13 mouse cellular contexts compared by ENCODE assay signal in the genomic region with DNA sequence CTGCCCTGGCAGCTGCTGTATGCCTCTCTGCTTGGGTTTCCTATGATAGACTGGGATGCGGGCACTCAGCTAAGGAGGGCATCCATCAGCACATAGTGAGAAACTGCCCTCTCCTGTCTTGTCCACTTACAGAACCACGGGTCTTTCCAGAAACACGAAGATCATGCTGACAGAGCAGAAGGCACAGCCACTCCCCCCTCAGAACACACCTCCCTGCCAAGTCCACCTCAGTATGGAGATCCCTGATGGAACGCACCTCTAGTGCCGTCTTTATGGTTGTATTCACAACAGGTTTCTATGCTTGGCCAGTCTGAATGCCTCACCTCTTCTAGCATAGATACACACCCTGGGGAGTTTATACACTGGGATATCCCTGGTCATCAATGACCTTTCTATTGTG.
"Had no signal": no experiment of that assay in that cellular context is flagged by ENCODE, and none has a peak within 500 bp of the region (broad histone marks: within the 10 kb centered on the region; RNA-seq: fewer than 3 reads in every experiment).

No protein-coding gene starts in this region.

- DNase-seq: cerebellum, adult 8-10 months; cerebellum, adult 9-10 months; cerebellum, adult 9-11 months; embryo, embryonic 11 days; forebrain, postnatal 0 days; gastrocnemius, adult 2 months; gastrocnemius, postnatal 10 days; gastrocnemius, postnatal 14 days; gastrocnemius, postnatal 25 days; gastrocnemius, postnatal 36 days; heart, adult 11 months; heart, adult 18-20 months; heart, adult 2 months had no signal
